Mouse (Mus musculus): ENCODE data around the gene Catsper2.
"Not testable (repeated sequence)": the region's sequence is repeated elsewhere in the genome, so short reads cannot be mapped to it uniquely, and the experiment has no call there.

The Catsper2 gene

DNA sequence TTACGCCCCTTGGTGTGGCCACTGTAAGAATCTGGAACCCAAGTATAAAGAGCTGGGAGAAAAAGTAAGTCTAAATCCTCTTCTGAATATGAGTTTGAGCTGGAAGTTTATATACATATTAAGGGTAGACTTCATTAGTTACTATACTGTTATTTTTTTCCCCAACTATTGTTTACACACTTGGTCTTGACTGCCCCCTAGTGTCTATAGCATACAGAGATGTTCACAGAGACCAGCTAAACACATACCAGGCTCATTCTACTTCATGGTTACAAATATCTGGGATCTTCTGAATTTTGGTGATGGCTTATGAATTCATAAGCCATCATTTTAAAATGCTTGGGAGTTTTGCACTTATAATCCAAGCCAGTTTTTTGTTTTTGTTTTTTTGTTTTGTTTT, 21.3 kb upstream of the Catsper2 start:
- in situ Hi-C loops (cut with MboI): no loop called here

- in situ Hi-C loops (cut with MboI): no loop called here
These were observed 12.3 kb upstream of the Catsper2 start for GRCm38 (mm10) chr2:121425890-121426289.

GRCm38 (mm10) chr2:121423166-121423565, 9.6 kb upstream of the Catsper2 start:
- in situ Hi-C loops (cut with MboI): no loop called here

GRCm38 (mm10) chr2:121418476-121418875, 4.9 kb upstream of the Catsper2 start:
- in situ Hi-C loops (cut with MboI): no loop called here

DNA sequence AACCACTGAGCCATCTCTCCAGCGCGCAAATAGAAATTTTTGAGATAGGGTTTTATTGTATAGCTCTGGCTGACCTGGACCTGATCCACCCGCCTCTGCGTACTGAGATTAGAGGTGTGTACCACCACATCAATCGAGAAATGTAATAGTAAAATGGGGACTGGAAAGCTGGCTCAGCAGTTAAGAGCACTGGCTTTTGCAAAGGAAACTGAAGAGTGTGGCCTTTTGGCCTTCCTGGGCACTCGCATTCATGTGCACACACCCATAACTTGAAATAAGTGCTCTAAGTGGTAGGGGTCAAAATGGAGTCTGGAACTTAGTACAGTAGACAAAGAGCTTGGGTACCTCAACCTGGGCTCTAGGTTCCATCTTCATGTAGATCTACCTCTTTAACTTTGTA, 2.8 kb upstream of the Catsper2 start:
- in situ Hi-C loops (cut with MboI): no loop called here

DNA sequence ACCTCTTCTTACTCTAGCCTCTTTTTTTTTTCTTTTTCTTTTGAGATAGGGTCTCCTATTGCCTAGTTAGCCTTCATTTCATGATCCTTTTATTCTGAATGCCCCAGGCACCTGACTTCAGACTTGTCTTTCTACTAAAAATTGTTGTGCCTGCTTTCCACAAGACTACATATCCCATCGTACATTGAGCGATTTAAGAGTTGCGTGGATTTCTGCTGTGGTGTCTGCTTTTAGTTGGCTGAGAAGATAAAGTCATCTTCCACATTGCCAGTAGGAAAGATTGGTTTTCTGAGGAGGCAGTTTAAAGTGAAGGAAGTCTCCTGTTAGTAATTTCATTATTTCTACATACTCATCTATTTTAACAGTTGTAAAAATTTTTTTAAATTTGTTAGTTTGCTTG, 2.0 kb upstream of the Catsper2 start:
- in situ Hi-C loops (cut with MboI): no loop called here

DNA sequence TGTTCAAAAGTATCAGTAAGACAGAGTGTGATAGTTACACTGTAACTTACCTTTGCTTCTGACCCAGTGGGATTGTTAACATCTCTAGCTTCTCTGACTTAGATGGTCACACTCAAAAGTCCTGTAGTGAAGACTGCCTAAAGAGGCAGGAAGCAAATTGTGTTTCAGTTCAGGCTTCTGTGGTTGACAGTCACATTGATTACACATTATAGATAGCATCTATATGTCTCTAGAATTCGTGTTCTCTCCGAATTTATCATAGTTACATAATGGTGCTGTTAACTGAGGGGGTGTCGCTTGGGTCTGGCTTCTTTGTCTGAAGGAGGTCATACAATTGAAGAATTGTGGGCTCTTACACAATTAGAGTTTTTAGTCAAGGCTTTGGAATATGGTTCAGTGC, 1.5 kb upstream of the Catsper2 start:
- in situ Hi-C loops (cut with MboI): no loop called here

- in situ Hi-C loops (cut with MboI): no loop called here
These were observed 620 bp upstream of the Catsper2 start for GRCm38 (mm10) chr2:121414139-121414685.

DNA sequence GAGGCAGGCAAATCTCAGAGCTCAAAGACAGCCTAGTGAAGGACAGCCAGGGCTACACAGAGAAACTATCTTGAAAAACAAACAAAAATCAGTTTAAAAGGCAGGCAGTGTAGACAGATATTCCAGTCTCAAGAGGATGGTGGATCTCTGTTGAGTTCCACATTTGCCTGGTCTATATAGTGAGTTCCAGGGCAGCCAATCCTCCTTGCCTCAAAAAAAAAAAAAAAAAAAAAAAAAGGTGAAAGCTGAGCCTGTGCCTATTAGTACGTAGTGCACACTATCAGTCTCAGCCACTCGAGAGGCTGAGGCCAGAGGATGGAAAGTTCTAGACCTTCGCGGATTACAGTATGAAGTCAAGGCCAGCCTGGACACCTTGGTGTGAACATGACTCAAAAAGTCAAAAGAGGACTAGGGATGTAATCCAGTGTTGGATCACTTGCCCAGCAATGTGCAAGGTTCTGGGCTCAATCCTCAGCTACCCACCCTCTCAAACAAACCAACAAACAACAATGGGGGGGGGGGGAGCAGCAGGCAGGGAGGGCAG, 677 bp downstream of the Catsper2 start:
- in situ Hi-C loops (cut with MboI): no loop called here

DNA sequence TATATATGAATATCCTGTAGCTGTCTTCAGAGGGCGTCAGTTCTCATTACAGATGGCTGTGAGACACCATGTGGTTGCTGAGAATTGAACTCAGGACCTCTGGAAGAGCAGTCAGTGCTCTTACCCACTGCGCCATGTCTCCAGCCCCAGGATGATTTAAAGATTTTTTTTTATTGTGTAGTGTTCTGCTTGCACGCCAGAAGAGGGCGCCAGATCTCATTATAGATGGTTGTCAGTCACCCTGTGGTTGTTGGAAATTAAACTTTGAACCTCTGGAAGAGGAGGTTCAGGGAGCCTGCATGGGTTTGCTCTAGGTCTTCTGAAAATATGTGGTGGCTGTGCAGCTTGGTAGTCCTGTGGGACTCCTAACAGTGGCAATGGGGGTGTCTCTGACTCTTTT, 5.4 kb downstream of the Catsper2 start:
- in situ Hi-C loops (cut with MboI): no loop called here

GRCm38 (mm10) chr2:121403296-121403695, 10.3 kb downstream of the Catsper2 start:
- in situ Hi-C loops (cut with MboI): no loop called here

DNA sequence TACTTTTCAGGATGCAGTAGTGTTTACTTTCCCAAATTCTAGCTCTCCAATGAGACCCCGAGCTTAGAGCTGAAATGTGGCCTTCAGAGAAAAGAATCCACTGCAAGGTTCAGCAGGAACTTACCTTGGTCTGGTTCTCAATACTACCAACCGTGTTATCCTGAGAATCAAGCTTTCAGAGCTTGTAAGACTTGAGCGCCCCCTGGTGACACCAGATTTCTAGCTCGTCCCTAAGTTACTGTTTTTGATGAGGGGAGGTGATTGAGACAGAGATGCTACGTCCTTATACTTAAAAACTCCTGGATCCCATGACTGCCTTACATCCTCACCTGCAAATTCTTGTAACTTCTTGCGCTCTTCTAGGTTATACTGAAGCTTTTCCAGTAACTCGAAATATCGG, 17.0 kb downstream of the Catsper2 start:
- in situ Hi-C loops (cut with MboI): no loop called here

GRCm38 (mm10) chr2:121386961-121387575, 26.5 kb downstream of the Catsper2 start, which contains the start of gene Strc:
Strc (minus strand) TSS chr2:121387168.
- in situ Hi-C loops (cut with MboI): not testable (repeated sequence)

GRCm38 (mm10) chr2:121374766-121375165, 38.8 kb downstream of the Catsper2 start:
- in situ Hi-C loops (cut with MboI): no loop called here

- in situ Hi-C loops (cut with MboI): no loop called here
These were observed 41.3 kb downstream of the Catsper2 start for GRCm38 (mm10) chr2:121372266-121372665.

GRCm38 (mm10) chr2:121370921-121371320, 42.7 kb downstream of the Catsper2 start:
- in situ Hi-C loops (cut with MboI): no loop called here

DNA sequence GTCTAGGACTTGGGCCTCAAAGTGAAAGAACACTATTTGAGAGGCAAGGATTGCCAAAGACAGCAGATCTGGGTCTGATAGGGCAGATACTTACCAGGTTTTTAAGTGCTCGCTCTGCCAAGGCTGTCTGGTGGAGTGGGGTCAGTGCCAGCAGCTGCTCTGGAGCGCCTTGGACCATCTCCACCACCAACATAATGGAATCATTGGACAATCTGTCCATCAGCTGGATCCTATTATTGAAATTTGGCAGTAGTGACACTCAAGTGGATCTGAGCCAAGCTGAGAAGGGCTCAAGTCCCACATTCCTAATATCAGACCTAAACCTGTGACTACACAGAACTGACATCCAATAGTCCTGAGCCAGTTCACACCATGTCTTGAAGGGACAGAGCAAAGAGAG, 44.8 kb downstream of the Catsper2 start:
- in situ Hi-C loops (cut with MboI): no loop called here

- in situ Hi-C loops (cut with MboI): no loop called here
These were observed 49.9 kb downstream of the Catsper2 start for GRCm38 (mm10) chr2:121363656-121364055.

DNA sequence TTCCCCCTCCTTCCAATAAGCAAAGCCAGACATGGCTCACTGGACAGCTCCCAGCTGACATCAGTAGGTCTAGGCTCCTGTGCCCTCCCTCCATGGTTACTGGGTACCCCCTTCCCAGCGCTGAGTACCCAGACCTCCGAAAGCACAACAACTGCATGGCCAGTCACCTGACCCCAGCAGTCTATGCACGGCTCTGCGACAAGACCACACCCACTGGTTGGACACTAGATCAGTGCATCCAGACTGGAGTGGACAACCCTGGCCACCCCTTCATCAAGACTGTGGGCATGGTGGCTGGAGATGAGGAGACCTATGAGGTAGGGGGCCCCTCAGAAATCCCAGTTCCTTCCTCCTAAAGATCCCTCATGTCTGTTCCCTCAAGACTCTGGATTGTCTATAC, 54.1 kb downstream of the Catsper2 start:
- in situ Hi-C loops (cut with MboI): no loop called here

DNA sequence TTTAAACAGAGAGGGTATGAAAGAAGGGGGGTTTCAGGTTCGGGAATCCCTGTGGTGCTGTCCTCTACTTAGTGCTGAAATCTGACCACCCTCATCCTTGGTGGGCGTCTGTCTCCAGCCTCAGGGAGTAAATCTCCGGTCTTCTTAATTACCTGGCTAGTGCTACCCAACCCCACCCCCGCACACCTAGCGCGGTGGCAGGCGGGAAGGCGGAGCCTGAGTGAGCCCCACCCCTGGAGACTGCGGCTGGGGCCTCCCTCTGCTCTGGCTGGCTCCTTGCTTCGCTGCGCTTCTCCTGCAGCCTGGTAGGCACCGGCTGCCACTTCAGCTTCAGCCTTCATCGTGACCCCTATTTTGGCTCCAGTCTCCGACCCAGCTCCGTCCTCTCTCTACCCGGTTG, 55.2 kb downstream of the Catsper2 start:
- in situ Hi-C loops (cut with MboI): no loop called here

GRCm38 (mm10) chr2:121357961-121358360, 55.6 kb downstream of the Catsper2 start:
- in situ Hi-C loops (cut with MboI): no loop called here

DNA sequence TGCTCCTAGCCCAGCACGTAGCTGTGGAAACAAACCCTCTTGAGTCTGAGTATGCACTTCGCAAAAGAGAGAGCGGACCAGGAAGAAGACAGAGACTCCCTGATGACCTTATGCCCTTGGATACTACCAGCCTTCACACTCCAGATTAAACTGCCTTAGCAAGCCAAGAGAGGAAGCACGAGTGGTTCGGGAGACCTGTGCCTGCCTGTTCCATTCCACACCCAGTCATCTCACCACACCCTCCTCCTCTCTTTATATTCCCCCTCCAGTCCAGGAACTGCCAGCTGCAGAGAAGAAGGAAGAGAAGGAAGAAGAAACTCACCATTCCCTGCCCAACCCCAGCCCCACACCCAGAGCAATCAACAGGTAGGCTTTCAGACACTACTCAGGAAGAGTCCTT, 56.1 kb downstream of the Catsper2 start, which contains the start of gene Ckmt1:
Gene Ckmt1 (plus strand): TSS at position 221 of the 400 bp plus-strand sequence.
- in situ Hi-C loops (cut with MboI): no loop called here

DNA sequence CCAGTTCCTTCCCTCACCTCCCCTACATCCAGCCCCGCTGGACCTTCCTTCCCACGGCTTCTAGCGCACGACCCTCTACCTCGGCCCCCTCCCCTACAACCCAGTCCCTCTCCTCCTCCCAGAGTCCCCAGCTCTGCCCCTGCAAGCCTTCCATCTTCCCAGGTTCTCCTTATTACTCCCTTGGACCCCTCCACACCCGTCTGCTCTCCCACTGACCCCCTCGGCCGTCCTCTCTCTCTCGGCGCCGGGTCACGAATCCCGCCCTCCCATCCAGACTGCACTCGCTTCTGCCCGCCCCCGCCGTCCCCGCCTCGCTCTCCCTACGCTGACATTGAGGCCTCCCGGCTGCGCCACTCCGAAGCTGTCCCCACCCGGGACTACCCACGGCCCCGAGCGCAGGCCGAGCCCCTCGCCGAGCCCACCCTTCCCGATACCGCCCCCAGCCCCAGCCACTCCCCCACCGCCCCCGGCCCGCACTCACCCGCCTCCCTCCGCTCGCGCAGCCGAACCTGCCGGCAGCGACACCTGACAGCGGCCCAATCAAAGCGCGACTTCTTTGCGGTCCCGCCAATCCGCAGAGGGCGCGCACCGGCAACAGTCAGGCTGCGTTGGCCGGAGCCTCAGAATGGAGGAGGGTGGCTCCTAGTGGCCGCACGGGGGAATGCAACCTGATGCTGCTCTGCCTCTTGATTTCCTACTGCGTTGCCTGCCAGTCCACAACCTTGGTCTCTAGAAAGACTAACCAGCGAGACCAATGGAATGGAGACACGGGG, 58.6 kb downstream of the Catsper2 start, which contains the start of gene Ppip5k1:
Gene Ppip5k1 (minus strand): TSS at position 577 of the 773 bp plus-strand sequence.
- in situ Hi-C loops (cut with MboI): no loop called here

All from mature B cell (primary cell).